8 mouse cellular contexts compared by ENCODE assay signal in the genomic region with DNA sequence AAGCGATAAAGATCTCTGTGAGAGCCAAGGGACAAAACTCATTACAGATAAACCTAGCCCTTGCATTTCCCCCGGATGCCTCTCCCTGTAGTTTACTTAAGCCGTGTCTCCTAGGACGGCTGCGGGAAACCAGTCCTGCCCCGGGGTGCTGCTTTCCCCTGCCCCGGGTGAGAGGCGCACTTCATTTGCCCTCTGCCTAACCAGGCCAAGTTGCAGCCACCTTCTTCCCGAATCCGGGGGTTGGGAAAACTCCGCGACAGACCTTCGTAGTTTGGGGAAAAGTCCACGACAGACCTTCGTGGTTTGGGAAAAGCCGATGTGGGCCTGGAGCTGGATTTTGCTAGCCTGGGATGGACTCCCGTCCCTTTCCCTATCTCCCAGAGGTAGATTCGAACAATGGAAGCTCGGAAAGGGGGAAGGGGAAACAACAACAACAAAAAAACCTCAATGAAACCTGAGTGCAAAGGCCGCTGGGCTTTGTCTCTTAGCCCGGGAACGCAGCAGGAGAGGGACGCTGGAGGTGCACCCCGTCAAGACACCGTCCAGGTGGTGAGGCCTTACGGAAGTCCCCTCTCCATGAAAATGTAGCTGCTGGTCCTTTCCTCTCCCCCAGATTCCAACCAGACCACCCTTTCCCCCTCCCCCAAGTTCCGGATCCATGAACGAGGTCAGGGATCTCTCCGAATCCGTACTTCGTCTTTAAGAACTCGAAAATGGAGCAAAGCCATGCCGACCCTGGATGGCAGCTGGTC. TPM values are rescaled to one million over a fixed set of nuclear protein-coding genes. Genes with fewer than 3 reads are reported as not detected.
DNase-seq lines count a peak whose midpoint lies in the region; ATAC-seq and TF ChIP-seq lines count a peak whose summit lies in the region.

No protein-coding gene starts in this region.

- H3K27ac ChIP-seq in ES-E14 (ENCODE audit: insufficient read depth, low read depth, low read length, poor library complexity, severe bottlenecking) = peak overlapping the region; percentile 93
- peak overlapping the region; percentile 97 for H3K27ac ChIP-seq in forebrain, embryonic 14.5 days (ENCODE audit: low read depth, low read length)
- H3K27ac ChIP-seq in hindbrain, embryonic 11.5 days (ENCODE audit: low read depth, low read length) = peak overlapping the region; percentile 93
- peak overlapping the region; percentile 97 for H3K27ac ChIP-seq in left cerebral cortex, adult 2 months
- peak overlapping the region; percentile 94 for H3K27ac ChIP-seq in midbrain, embryonic 10.5 days (replicated peaks)

- no peak for TF ChIP-seq CTCF in left cerebral cortex, adult 2 months (IDR thresholded peaks at IDR 0.05)

- intact Hi-C loops in left cerebral cortex, adult 2 months (cut with DNase I) = loop anchor here (2.0 to 10.0 kb wide), 5 partner anchors 115 to 452 kb away; no protein-coding TSS in a partner anchor

- H3K27me3 ChIP-seq in forebrain, embryonic 14.5 days (replicated peaks; ENCODE audit: control insufficient read depth, insufficient read depth, low read length) = no peaks in the 10 kb centered on the region
- H3K27me3 ChIP-seq in hindbrain, embryonic 11.5 days (ENCODE audit: control insufficient read depth, insufficient read depth, low read length) = no peaks in the 10 kb centered on the region
- peaks cover 15% of the 10 kb centered on the region for H3K27me3 ChIP-seq in midbrain, embryonic 10.5 days (ENCODE audit: low read depth, poor library complexity, severe bottlenecking)

- no peaks in the 10 kb centered on the region for H3K9me3 ChIP-seq in ES-E14 (ENCODE audit: control insufficient read depth, insufficient read depth, low read depth, low read length)
- H3K9me3 ChIP-seq in forebrain, embryonic 14.5 days (replicated peaks; ENCODE audit: control insufficient read depth, low read length) = no peaks in the 10 kb centered on the region
- no peaks in the 10 kb centered on the region for H3K9me3 ChIP-seq in hindbrain, embryonic 11.5 days (ENCODE audit: control insufficient read depth, low read length)
- H3K9me3 ChIP-seq in midbrain, embryonic 10.5 days (replicated peaks) = no peaks in the 10 kb centered on the region

- peak overlapping the region; percentile 82 for H3K9ac ChIP-seq in ES-E14 (ENCODE audit: insufficient read depth, low read depth, low read length, poor library complexity, severe bottlenecking)
- H3K9ac ChIP-seq in forebrain, embryonic 14.5 days (ENCODE audit: low read length) = peak overlapping the region; percentile 89
- peak overlapping the region; percentile 88 for H3K9ac ChIP-seq in hindbrain, embryonic 11.5 days (ENCODE audit: low read depth, low read length)

- DNase-seq in ES-E14 (ENCODE audit: low read depth, low spot score) = no peak
- DNase-seq in adrenal gland, postnatal 10 days = peak; percentile 65
- peak; percentile 29 for DNase-seq in forebrain, embryonic 14.5 days (ENCODE audit: low spot score)
- DNase-seq in hindbrain, embryonic 11.5 days (ENCODE audit: low spot score) = no peak
- peak; percentile 27 to 41 for DNase-seq in left cerebral cortex, adult 2 months (ENCODE audit: extremely low spot score in 1 of 2, low spot score in 2 of 2)
- no peak for DNase-seq in midbrain, embryonic 10.5 days (ENCODE audit: low spot score)
- DNase-seq in testis, postnatal 10 days (ENCODE audit: low spot score) = peak; percentile 59
- DNase-seq in natural killer cell, adult 2 months (ENCODE audit: low spot score in 2 of 2) = no peak

- in situ Hi-C loops in ES-E14 (cut with MboI; ENCODE audit: low sequenced_read_pairs in 2 of 2, unreplicated experiment in 2 of 2) = loop anchor here (25.0 kb wide), 1 partner anchor 585 kb away; no protein-coding TSS in a partner anchor

- WGBS in forebrain, embryonic 14.5 days = 2% methylated on average over 33 of the region's 33 CpGs
- under 1% methylated on average over 33 of the region's 33 CpGs for WGBS in hindbrain, embryonic 11.5 days
- WGBS in midbrain, embryonic 10.5 days = 1% methylated on average over 33 of the region's 33 CpGs

- ATAC-seq in forebrain, embryonic 14.5 days = peak; percentile 13
- peak; percentile 25 for ATAC-seq in hindbrain, embryonic 11.5 days (ENCODE audit: low FRiP score)

- H3K36me3 ChIP-seq in ES-E14 (ENCODE audit: control insufficient read depth, insufficient read depth, low read length, poor library complexity, severe bottlenecking) = no peaks in the 10 kb centered on the region
- no peaks in the 10 kb centered on the region for H3K36me3 ChIP-seq in forebrain, embryonic 14.5 days (ENCODE audit: control insufficient read depth, insufficient read depth, low read length)
- H3K36me3 ChIP-seq in hindbrain, embryonic 11.5 days (ENCODE audit: control insufficient read depth, insufficient read depth, low read length) = no peaks in the 10 kb centered on the region
- H3K36me3 ChIP-seq in midbrain, embryonic 10.5 days = no peaks in the 10 kb centered on the region

- peak overlapping the region; percentile 84 to 92 for H3K4me3 ChIP-seq in ES-E14 (ENCODE audit: insufficient read depth in 1 of 2, low read depth in 1 of 2, low read length in 2 of 2, poor library complexity in 1 of 2, severe bottlenecking in 1 of 2)
- H3K4me3 ChIP-seq in forebrain, embryonic 14.5 days (ENCODE audit: low read depth, low read length) = peak overlapping the region; percentile 79
- H3K4me3 ChIP-seq in hindbrain, embryonic 11.5 days (ENCODE audit: low read depth, low read length) = peak overlapping the region; percentile 83
- peak overlapping the region; percentile 87 for H3K4me3 ChIP-seq in left cerebral cortex, adult 2 months
- H3K4me3 ChIP-seq in midbrain, embryonic 10.5 days = peak overlapping the region; percentile 86

- H3K4me2 ChIP-seq in forebrain, embryonic 14.5 days (ENCODE audit: low read length) = peak overlapping the region; percentile 96
- H3K4me2 ChIP-seq in hindbrain, embryonic 11.5 days (replicated peaks; ENCODE audit: low read depth, low read length) = peak overlapping the region; percentile 92

- H3K4me1 ChIP-seq in ES-E14 (ENCODE audit: control insufficient read depth in 2 of 2, insufficient read depth in 2 of 2, low read length in 2 of 2, poor library complexity in 1 of 2) = peaks cover 2 to 9% of the 10 kb centered on the region in 2 experiments; a peak in 3 of 4 replicates
- peaks cover 11% of the 10 kb centered on the region; the same call in 1 of the 2 replicates for H3K4me1 ChIP-seq in forebrain, embryonic 14.5 days (ENCODE audit: control insufficient read depth, insufficient read depth, low read length)
- H3K4me1 ChIP-seq in hindbrain, embryonic 11.5 days (replicated peaks; ENCODE audit: control insufficient read depth, insufficient read depth, low read length) = no peaks in the 10 kb centered on the region; the same call in 1 of the 2 replicates
- H3K4me1 ChIP-seq in midbrain, embryonic 10.5 days = peaks cover 39% of the 10 kb centered on the region

TF ChIP-seq in ES-E14, 5 proteins besides CTCF, POLR2A, EP300 and RAD21:
- TF ChIP-seq ZNF384 (IDR thresholded peaks at IDR 0.05; ENCODE audit: low read depth, low read length) (peak; percentile 61), CHD2 (IDR thresholded peaks at IDR 0.05; ENCODE audit: low read depth, low read length) (no peak)
TF ChIP-seq in ES-E14: peak in this region for 1.

RNA-seq across cellular contexts. Expression of a gene that starts 0.6 kb away (rescaled TPM):
- total RNA-seq in ES-E14 (2012; rRNA removed) = 59.8 and 75.6 TPM in 2 replicates
- 10 to 100 TPM; 89.9 to 96.8 TPM for total RNA-seq in adrenal gland, postnatal 10 days (2021)
- 27.1 and 33.0 TPM in 2 replicates for polyA plus RNA-seq in forebrain, embryonic 14.5 days (2014; fragmentation: Nextera tagmentation; extraction: Ambion mirVana)
- 45.0 and 46.6 TPM in 2 replicates for polyA plus RNA-seq in hindbrain, embryonic 11.5 days (2014; fragmentation: Nextera tagmentation; extraction: Ambion mirVana)
- total RNA-seq in left cerebral cortex, adult 2 months (2021) = 100 to 1,000 TPM in 1 of 2 experiments, 10 to 100 TPM in 1; 85.9 to 111 TPM
- 34.8 and 38.2 TPM in 2 replicates for polyA plus RNA-seq in midbrain, embryonic 10.5 days (2016; fragmentation: Nextera tagmentation; extraction: Ambion mirVana)

Comparison
In these comparisons a context has a peak if more than half of its experiments do, and no peak if none do; other contexts are left out.
1. DNase-seq: peak in adrenal gland, postnatal 10 days (single experiment), forebrain, embryonic 14.5 days (single experiment), left cerebral cortex, adult 2 months (2 of 2) and testis, postnatal 10 days (single experiment); none in ES-E14 (single experiment), hindbrain, embryonic 11.5 days (single experiment), midbrain, embryonic 10.5 days (single experiment) and natural killer cell, adult 2 months (0 of 2).
2. Peak in every context shown above with its lines, with median percentiles within 50 percentile points of each other: H3K27ac ChIP-seq, H3K4me3 ChIP-seq and H3K9ac ChIP-seq.